Mouse (Mus musculus): ENCODE results near the gene Atp6v0e2.
"Not testable (repeated sequence)": the region's sequence is repeated elsewhere in the genome, so short reads cannot be mapped to it uniquely, and the experiment has no call there.

Gene Atp6v0e2

GRCm38 (mm10) chr6:48537105-48537954 lies at the start of gene Atp6v0e2:
Atp6v0e2 (plus strand) TSS chr6:48537615.
- DNase-seq (ENCODE audit: low spot score in 2 of 2), result no peak

- no peak for DNase-seq (ENCODE audit: low spot score in 2 of 2)
Measured at GRCm38 (mm10) chr6:48487747-48488725, 49.4 kb upstream of the Atp6v0e2 start.

GRCm38 (mm10) chr6:48489741-48490140 lies 47.7 kb upstream of the Atp6v0e2 start:
- no peak for DNase-seq (ENCODE audit: low spot score in 2 of 2)

GRCm38 (mm10) chr6:48491361-48491760 lies 46.1 kb upstream of the Atp6v0e2 start:
- DNase-seq (ENCODE audit: low spot score in 2 of 2), result no peak

GRCm38 (mm10) chr6:48493136-48493730 lies 44.2 kb upstream of the Atp6v0e2 start:
- no peak for DNase-seq (ENCODE audit: low spot score in 2 of 2)

GRCm38 (mm10) chr6:48497521-48497920 lies 39.9 kb upstream of the Atp6v0e2 start:
- DNase-seq (ENCODE audit: low spot score in 2 of 2), result no peak

GRCm38 (mm10) chr6:48503847-48504240 lies 33.6 kb upstream of the Atp6v0e2 start:
- no peak for DNase-seq (ENCODE audit: low spot score in 2 of 2)

GRCm38 (mm10) chr6:48504241-48504854 lies 33.1 kb upstream of the Atp6v0e2 start:
- DNase-seq (ENCODE audit: low spot score in 2 of 2), result peak in 1 of 2 experiments; percentile 52

GRCm38 (mm10) chr6:48508087-48508486 lies 29.3 kb upstream of the Atp6v0e2 start:
- no peak for DNase-seq (ENCODE audit: low spot score in 2 of 2)

- no peak for DNase-seq (ENCODE audit: low spot score in 2 of 2)
Measured at GRCm38 (mm10) chr6:48510426-48510825, 27.0 kb upstream of the Atp6v0e2 start.

- no peak for DNase-seq (ENCODE audit: low spot score in 2 of 2)
Measured at GRCm38 (mm10) chr6:48511861-48512260, 25.6 kb upstream of the Atp6v0e2 start.

- DNase-seq (ENCODE audit: low spot score in 2 of 2), result not testable (repeated sequence)
Measured at GRCm38 (mm10) chr6:48524882-48525281, 12.5 kb upstream of the Atp6v0e2 start.

- DNase-seq (ENCODE audit: low spot score in 2 of 2), result no peak
Measured at GRCm38 (mm10) chr6:48527901-48528300, 9.5 kb upstream of the Atp6v0e2 start.

- no peak for DNase-seq (ENCODE audit: low spot score in 2 of 2)
Measured at GRCm38 (mm10) chr6:48529261-48529660, 8.2 kb upstream of the Atp6v0e2 start.

GRCm38 (mm10) chr6:48529871-48530440 lies 7.5 kb upstream of the Atp6v0e2 start:
- DNase-seq (ENCODE audit: low spot score in 2 of 2), result no peak

GRCm38 (mm10) chr6:48530862-48531261 lies 6.6 kb upstream of the Atp6v0e2 start:
- DNase-seq (ENCODE audit: low spot score in 2 of 2), result no peak

GRCm38 (mm10) chr6:48533475-48533874 lies 3.9 kb upstream of the Atp6v0e2 start:
- no peak for DNase-seq (ENCODE audit: low spot score in 2 of 2)

- DNase-seq (ENCODE audit: low spot score in 2 of 2), result no peak
Measured at GRCm38 (mm10) chr6:48534913-48535312, 2.5 kb upstream of the Atp6v0e2 start.

GRCm38 (mm10) chr6:48536091-48536490 lies 1.3 kb upstream of the Atp6v0e2 start:
- no peak for DNase-seq (ENCODE audit: low spot score in 2 of 2)

- peak; percentile 57 to 83 for DNase-seq (ENCODE audit: low spot score in 2 of 2)
Measured at GRCm38 (mm10) chr6:48538841-48539737, 1.7 kb downstream of the Atp6v0e2 start.
